Mouse (Mus musculus): ENCODE measurements around the gene Plekha5. TPM values are rescaled to one million over a fixed set of nuclear protein-coding genes. Genes with fewer than 3 reads are reported as not detected.

The Plekha5 gene
- polyA plus RNA-seq, 1 experiment from 2014 or later, result 42.1 TPM

GRCm38 (mm10) chr6:140636290-140636689 lies 212.4 kb downstream of the Plekha5 start:
- Histone ChIP-seq H3K9ac (no peak overlapping the region), H3K4me2 (no peak overlapping the region), H3K27ac (no peak overlapping the region), H3K4me3 (no peak overlapping the region), H3K27me3 (replicated peaks) (no peaks in the 10 kb centered on the region), H3K9me3 (no peaks in the 10 kb centered on the region), H3K4me1 (0 out of 2 replicates have a peak, but pooled peaks cover 1% of the 10 kb centered on the region), H3K36me3 (replicated peaks) (peaks cover 27% of the 10 kb centered on the region)
- WGBS, result 88% methylated on average over 4 of the region's 4 CpGs
- ATAC-seq (replicated peaks), result no peak

GRCm38 (mm10) chr6:140642010-140642409 lies 218.2 kb downstream of the Plekha5 start:
- H3K9ac ChIP-seq, result no peak overlapping the region
- no peak overlapping the region for H3K4me2 ChIP-seq
- no peaks in the 10 kb centered on the region for H3K9me3 ChIP-seq
- H3K36me3 ChIP-seq (replicated peaks), result peaks cover 20% of the 10 kb centered on the region
- no peak overlapping the region for H3K4me3 ChIP-seq
- H3K27me3 ChIP-seq (replicated peaks), result no peaks in the 10 kb centered on the region
- WGBS, result 81% methylated on average over 7 of the region's 7 CpGs
- no peak for ATAC-seq (replicated peaks)
- no peaks in the 10 kb centered on the region for H3K4me1 ChIP-seq
- no peak overlapping the region for H3K27ac ChIP-seq

DNA sequence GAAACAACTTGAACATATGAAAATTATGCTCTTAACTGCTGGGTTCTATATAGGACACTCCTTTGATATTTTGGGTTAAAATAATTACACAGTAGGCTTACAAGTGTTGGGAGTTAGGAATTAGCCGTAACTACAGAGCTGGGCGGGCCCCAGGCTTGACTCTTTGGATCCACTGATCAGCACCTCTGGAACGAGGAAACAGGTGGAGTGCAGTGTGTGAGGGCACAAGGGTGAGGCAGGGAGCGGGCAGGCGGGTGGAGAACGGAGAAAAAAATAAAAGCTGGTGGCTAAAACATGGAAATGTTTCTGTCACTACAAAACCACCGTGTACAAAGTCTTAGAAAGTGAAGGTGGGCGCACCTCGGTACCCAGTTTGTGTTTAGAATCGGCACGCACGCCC lies 218.8 kb downstream of the Plekha5 start:
- H3K27me3 ChIP-seq (replicated peaks), result no peaks in the 10 kb centered on the region
- no peaks in the 10 kb centered on the region for H3K9me3 ChIP-seq
- no peak overlapping the region for H3K9ac ChIP-seq
- H3K4me1 ChIP-seq, result no peaks in the 10 kb centered on the region
- no peak overlapping the region for H3K4me3 ChIP-seq
- WGBS, result 88% methylated on average over 12 of the region's 12 CpGs
- no peak overlapping the region for H3K27ac ChIP-seq
- peaks cover 16% of the 10 kb centered on the region for H3K36me3 ChIP-seq (replicated peaks)
- H3K4me2 ChIP-seq, result no peak overlapping the region
- no peak for ATAC-seq (replicated peaks)

DNA sequence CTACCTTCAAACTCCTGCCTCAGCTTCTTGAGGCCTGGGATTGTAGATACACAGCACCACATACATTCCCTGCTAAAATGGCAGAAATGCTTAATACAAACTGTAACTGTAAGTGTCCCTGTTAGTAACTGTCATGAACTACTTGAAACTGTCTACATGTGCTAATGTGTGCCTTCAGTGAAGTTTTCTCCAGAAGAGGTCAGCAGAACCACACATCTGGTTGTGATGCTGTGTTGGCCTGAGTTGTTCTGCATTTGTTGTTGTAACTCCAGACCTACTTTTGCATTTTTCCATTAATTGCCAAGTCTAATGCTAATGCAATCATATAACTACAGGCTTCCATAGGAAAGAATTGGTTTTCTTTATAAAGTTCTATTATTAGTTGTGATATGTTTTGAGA lies 222.1 kb downstream of the Plekha5 start:
- Histone ChIP-seq H3K4me3 (no peak overlapping the region), H3K9ac (no peak overlapping the region), H3K27ac (no peak overlapping the region), H3K4me2 (no peak overlapping the region), H3K36me3 (replicated peaks) (peaks cover 17% of the 10 kb centered on the region; the same call in 1 of the 2 replicates), H3K4me1 (no peaks in the 10 kb centered on the region), H3K27me3 (replicated peaks) (no peaks in the 10 kb centered on the region), H3K9me3 (no peaks in the 10 kb centered on the region)
- ATAC-seq (replicated peaks), result no peak

Other genes starting within 250 kb of the Plekha5 start
- gene Aebp2, start 198.6 kb downstream of the Plekha5 start, polyA plus RNA-seq (2015; fragmentation: Nextera tagmentation; extraction: Ambion mirVana), result 7.7 and 9.0 TPM in 2 replicates

Data from midbrain, embryonic 15.5 days (tissue).